Mouse (Mus musculus) frontal cortex, adult (tissue): ENCODE measurements around the gene Gm11172.
"Not testable (repeated sequence)": the region's sequence is repeated elsewhere in the genome, so short reads cannot be mapped to it uniquely, and the experiment has no call there.

Source experiments
- ATAC-seq: cut with Nextera tagmentation; 2 replicates; pipeline ENCODE4 v1.9.2; 2017; ENCODE audit warnings: mild to moderate bottlenecking, moderate library complexity, mixed read lengths; ENCODE audit not compliant: low TSS enrichment

Gene Gm11172

GRCm38 (mm10) chr16:10834542-10834910, 21.8 kb downstream of the Gm11172 start:
- no peak for ATAC-seq

GRCm38 (mm10) chr16:10834911-10835587, 22.3 kb downstream of the Gm11172 start, which contains the start of gene Rmi2:
Gene Rmi2, plus strand, starts transcription at chr16:10835059.
- peak; percentile 97 for ATAC-seq

- no peak for ATAC-seq
These were observed 23.7 kb downstream of the Gm11172 start for GRCm38 (mm10) chr16:10836388-10836787.

GRCm38 (mm10) chr16:10837250-10837649, 24.5 kb downstream of the Gm11172 start:
- ATAC-seq = no peak

- no peak for ATAC-seq
These were observed 25.2 kb downstream of the Gm11172 start for GRCm38 (mm10) chr16:10837903-10838302.

GRCm38 (mm10) chr16:10838487-10839245, 26.0 kb downstream of the Gm11172 start:
- ATAC-seq = no peak

- ATAC-seq = no peak
These were observed 27.3 kb downstream of the Gm11172 start for GRCm38 (mm10) chr16:10840018-10840417.

- no peak for ATAC-seq
These were observed 29.7 kb downstream of the Gm11172 start for GRCm38 (mm10) chr16:10842282-10842855.

- no peak for ATAC-seq
These were observed 31.0 kb downstream of the Gm11172 start for GRCm38 (mm10) chr16:10843486-10844318.

GRCm38 (mm10) chr16:10844319-10844670, 31.6 kb downstream of the Gm11172 start:
- ATAC-seq = no peak

GRCm38 (mm10) chr16:10845952-10846351, 33.2 kb downstream of the Gm11172 start:
- no peak for ATAC-seq

GRCm38 (mm10) chr16:10846503-10846902, 33.8 kb downstream of the Gm11172 start:
- ATAC-seq = peak; percentile 87

- ATAC-seq = 0 out of 2 replicates have a peak, but pooled peaks have one; percentile 16
These were observed 37.5 kb downstream of the Gm11172 start for GRCm38 (mm10) chr16:10849965-10850861.

- ATAC-seq = no peak
These were observed 38.2 kb downstream of the Gm11172 start for GRCm38 (mm10) chr16:10850905-10851304.

- not testable (repeated sequence) for ATAC-seq
These were observed 39.5 kb downstream of the Gm11172 start for GRCm38 (mm10) chr16:10852216-10852615.

- no peak for ATAC-seq
These were observed 47.1 kb downstream of the Gm11172 start for GRCm38 (mm10) chr16:10859726-10860245.

GRCm38 (mm10) chr16:10861408-10861807, 48.7 kb downstream of the Gm11172 start:
- ATAC-seq = no peak
